Mouse (Mus musculus) intestine, embryonic 14.5 days (tissue): Measurements from ENCODE around the gene Selplg. TPM values are rescaled to one million over a fixed set of nuclear protein-coding genes. Genes with fewer than 3 reads are reported as not detected.
A peak's percentile ranks its signal among the peaks of the same experiment; 100 is the strongest.
"Not testable (repeated sequence)": the region's sequence is repeated elsewhere in the genome, so short reads cannot be mapped to it uniquely, and the experiment has no call there.

Source experiments
- ATAC-seq: fragments of 200-750 bp; cut with Nextera tagmentation; replicated peaks from 2 replicates; pipeline ENCODE4 v1.8.0; 2017; ENCODE audit warnings: low read depth, moderate number of reproducible peaks, moderate TSS enrichment, moderate library complexity; ENCODE audit not compliant: low FRiP score, low TSS enrichment
- DNase-seq: peaks from one replicate; pipeline ENCODE4 v3.0.0-alpha.2; 2018; ENCODE audit warnings: low spot score
- H3K27ac ChIP-seq: fragments of 300-500 bp; sonication (generic); 2 replicates; pipeline ENCODE4 v1.5.1; 2014; ENCODE audit warnings: low read depth, mild to moderate bottlenecking, control low read depth
- H3K27me3 ChIP-seq: fragments of 300-500 bp; sonication (generic); replicated peaks from 2 replicates; pipeline ENCODE4 v1.6.1; 2014; ENCODE audit warnings: low read length, control low read depth; ENCODE audit not compliant: control insufficient read depth, insufficient read depth
- H3K36me3 ChIP-seq: fragments of 300-500 bp; sonication (generic); 2 replicates; pipeline ENCODE4 v1.6.1; 2014; ENCODE audit warnings: low read length, control low read depth; ENCODE audit not compliant: control insufficient read depth, insufficient read depth
- H3K4me1 ChIP-seq: fragments of 300-500 bp; sonication (generic); replicated peaks from 2 replicates; pipeline ENCODE4 v1.6.1; 2014; ENCODE audit warnings: low read length, control low read depth, mixed read lengths; ENCODE audit not compliant: control insufficient read depth, insufficient read depth
- H3K4me2 ChIP-seq: fragments of 300-500 bp; sonication (generic); 2 replicates; pipeline ENCODE4 v1.6.1; 2014; ENCODE audit warnings: low read length
- H3K4me3 ChIP-seq: fragments of 300-500 bp; sonication (generic); 2 replicates; pipeline ENCODE4 v1.5.1; 2014; ENCODE audit warnings: low read depth, low read length, control low read depth, mixed read lengths
- H3K9ac ChIP-seq: fragments of 300-500 bp; sonication (generic); 2 replicates; pipeline ENCODE4 v1.6.1; 2014; ENCODE audit warnings: mild to moderate bottlenecking, low read length
- H3K9me3 ChIP-seq: fragments of 300-500 bp; sonication (generic); 2 replicates; pipeline ENCODE4 v1.6.1; 2016; ENCODE audit warnings: low read length, control low read depth; ENCODE audit not compliant: control insufficient read depth
- WGBS: fragments of 180-500 bp; shearing (Covaris S2); extraction: QIAGEN DNeasy Blood & Tissue Kit; methylation state at CpG from one replicate; pipeline ENCODE4 v1.1.7; 2014; 5-methylcytosine and 5-hydroxymethylcytosine counted together
- polyA plus RNA-seq: library from polyadenylated mRNA; unstranded; fragments of >200 nt; fragmentation: Nextera tagmentation; extraction: Ambion mirVana; gene quantifications from 2 replicates; pipeline ENCODE4 v1.2.1, GENCODE M21; 2014

Gene Selplg
- polyA plus RNA-seq, 1 experiment from 2014 or later, result 4.0 TPM

GRCm38 (mm10) chr5:113788645-113789044 is 43.8 kb downstream of the Selplg start:
- Histone ChIP-seq H3K4me2 (no peak overlapping the region), H3K4me1 (peaks cover 34% of the 10 kb centered on the region), H3K4me3 (no peak overlapping the region), H3K36me3 (peaks cover 7% of the 10 kb centered on the region; the same call in 1 of the 2 replicates), H3K27ac (peak overlapping the region; percentile 78), H3K9me3 (no peaks in the 10 kb centered on the region), H3K9ac (no peak overlapping the region), H3K27me3 (no peaks in the 10 kb centered on the region)
- DNase-seq (no peak), ATAC-seq (peak; percentile 6; the same call in 1 of the 2 replicates)
- WGBS, result 27% methylated on average over 6 of the region's 6 CpGs

GRCm38 (mm10) chr5:113786985-113787384 is 45.5 kb downstream of the Selplg start:
- no peaks in the 10 kb centered on the region for H3K9me3 ChIP-seq
- no peak for ATAC-seq
- H3K27me3 ChIP-seq, result no peaks in the 10 kb centered on the region
- H3K4me1 ChIP-seq, result peaks cover 39% of the 10 kb centered on the region
- WGBS, result 79% methylated on average over 5 of the region's 5 CpGs
- H3K4me3 ChIP-seq, result no peak overlapping the region
- DNase-seq, result no peak
- no peaks in the 10 kb centered on the region for H3K36me3 ChIP-seq
- H3K9ac ChIP-seq, result no peak overlapping the region
- H3K27ac ChIP-seq, result no peak overlapping the region
- no peak overlapping the region for H3K4me2 ChIP-seq

GRCm38 (mm10) chr5:113784104-113784503 is 48.3 kb downstream of the Selplg start:
- peak overlapping the region; percentile 36; the same call in 1 of the 2 replicates for H3K4me2 ChIP-seq
- 0 out of 2 replicates have a peak, but pooled peaks have one; percentile 1 for ATAC-seq
- 24% methylated on average over 3 of the region's 3 CpGs for WGBS
- H3K4me1 ChIP-seq, result peaks cover 34% of the 10 kb centered on the region
- H3K27me3 ChIP-seq, DNase-seq, H3K4me3 ChIP-seq, H3K9me3 ChIP-seq, H3K36me3 ChIP-seq: not testable (repeated sequence)
- H3K9ac ChIP-seq, result 0 out of 2 replicates have a peak overlapping the region, but pooled peaks have one; percentile 17
- peak overlapping the region; percentile 93 for H3K27ac ChIP-seq

GRCm38 (mm10) chr5:113783581-113784001 is 48.9 kb downstream of the Selplg start:
- Histone ChIP-seq H3K4me3 (no peak overlapping the region), H3K9me3 (no peaks in the 10 kb centered on the region), H3K4me1 (peaks cover 29% of the 10 kb centered on the region), H3K9ac (0 out of 2 replicates have a peak overlapping the region, but pooled peaks have one; percentile 20), H3K27ac (peak overlapping the region; percentile 93), H3K27me3 (no peaks in the 10 kb centered on the region), H3K36me3 (peaks cover 3% of the 10 kb centered on the region; the same call in 1 of the 2 replicates), H3K4me2 (peak overlapping the region; percentile 36)
- DNase-seq (peak; percentile 74), ATAC-seq (peak; percentile 82)
- 3% methylated on average over 12 of the region's 12 CpGs for WGBS

GRCm38 (mm10) chr5:113782624-113783023 is 49.8 kb downstream of the Selplg start:
- ATAC-seq, result no peak
- H3K27ac ChIP-seq, result peak overlapping the region; percentile 93

GRCm38 (mm10) chr5:113781875-113782274 is 50.6 kb downstream of the Selplg start:
- no peak overlapping the region for H3K9ac ChIP-seq
- no peak overlapping the region for H3K27ac ChIP-seq
- H3K9me3 ChIP-seq, result no peaks in the 10 kb centered on the region
- H3K36me3 ChIP-seq, result peaks cover 18% of the 10 kb centered on the region
- no peak overlapping the region for H3K4me3 ChIP-seq
- DNase-seq, result no peak
- H3K27me3 ChIP-seq, result no peaks in the 10 kb centered on the region
- H3K4me1 ChIP-seq, result peaks cover 23% of the 10 kb centered on the region
- no peak overlapping the region for H3K4me2 ChIP-seq
- WGBS, result 83% methylated on average over 7 of the region's 7 CpGs
- no peak for ATAC-seq

More at GRCm38 (mm10) chr5:113782624-113783023, 49.8 kb downstream of the Selplg start:
- DNase-seq, result no peak
- no peak overlapping the region; the same call in 1 of the 2 replicates for H3K9ac ChIP-seq
- no peaks in the 10 kb centered on the region for H3K9me3 ChIP-seq
- H3K27me3 ChIP-seq, result no peaks in the 10 kb centered on the region
- 82% methylated on average over 7 of the region's 7 CpGs for WGBS
- H3K4me1 ChIP-seq, result peaks cover 23% of the 10 kb centered on the region
- H3K4me3 ChIP-seq, result no peak overlapping the region
- H3K4me2 ChIP-seq, result no peak overlapping the region
- H3K36me3 ChIP-seq, result peaks cover 11% of the 10 kb centered on the region

- no peak for DNase-seq
- no peak overlapping the region for H3K27ac ChIP-seq
Observed at GRCm38 (mm10) chr5:113781254-113781653, 51.2 kb downstream of the Selplg start.

GRCm38 (mm10) chr5:113780763-113781162 is 51.7 kb downstream of the Selplg start:
- 86% methylated on average over 5 of the region's 5 CpGs for WGBS
- Histone ChIP-seq H3K4me3 (no peak overlapping the region), H3K9me3 (no peaks in the 10 kb centered on the region), H3K4me2 (no peak overlapping the region), H3K4me1 (peaks cover 23% of the 10 kb centered on the region), H3K36me3 (peaks cover 29% of the 10 kb centered on the region), H3K9ac (no peak overlapping the region), H3K27ac (no peak overlapping the region), H3K27me3 (no peaks in the 10 kb centered on the region)
- no peak for DNase-seq
- ATAC-seq, result no peak

More at GRCm38 (mm10) chr5:113781254-113781653, 51.2 kb downstream of the Selplg start:
- Histone ChIP-seq H3K4me2 (no peak overlapping the region), H3K36me3 (peaks cover 24% of the 10 kb centered on the region), H3K4me3 (no peak overlapping the region), H3K4me1 (peaks cover 23% of the 10 kb centered on the region), H3K9ac (no peak overlapping the region), H3K9me3 (no peaks in the 10 kb centered on the region), H3K27me3 (no peaks in the 10 kb centered on the region)
- no peak for ATAC-seq
- 56% methylated on average over 7 of the region's 7 CpGs for WGBS
